Mouse (Mus musculus) liver, embryonic 16.5 days (tissue): ENCODE results near the gene Irgm1. TPM values are rescaled to one million over a fixed set of nuclear protein-coding genes. Genes with fewer than 3 reads are reported as not detected.

Source experiments
- ATAC-seq: fragments of 200-750 bp; cut with Nextera tagmentation; 2 replicates; pipeline ENCODE4 v1.8.0; 2017; ENCODE audit warnings: low read depth, mild to moderate bottlenecking, moderate number of reproducible peaks, moderate library complexity
- H3K27ac ChIP-seq: fragments of 300-500 bp; sonication (generic); 2 replicates; pipeline ENCODE4 v1.5.1; 2014; ENCODE audit warnings: mild to moderate bottlenecking, low read length
- H3K27me3 ChIP-seq: fragments of 300-500 bp; sonication (generic); 2 replicates; pipeline ENCODE4 v1.6.1; 2014; ENCODE audit warnings: low read depth, low read length, mixed read lengths; ENCODE audit not compliant: control insufficient read depth, insufficient read depth
- H3K36me3 ChIP-seq: fragments of 300-500 bp; sonication (generic); 2 replicates; pipeline ENCODE4 v1.6.1; 2014; ENCODE audit warnings: mild to moderate bottlenecking; ENCODE audit not compliant: control insufficient read depth, insufficient read depth
- H3K4me1 ChIP-seq: fragments of 300-500 bp; sonication (generic); 2 replicates; pipeline ENCODE4 v1.6.1; 2014; ENCODE audit warnings: low read depth, low read length, mixed read lengths; ENCODE audit not compliant: control insufficient read depth
- H3K4me2 ChIP-seq: fragments of 300-500 bp; sonication (generic); 2 replicates; pipeline ENCODE4 v1.6.1; 2014; ENCODE audit warnings: low read depth, low read length, mixed read lengths
- H3K4me3 ChIP-seq: fragments of 300-500 bp; sonication (generic); 2 replicates; pipeline ENCODE4 v1.5.1; 2014; ENCODE audit warnings: low read depth, mild to moderate bottlenecking, low read length
- H3K9ac ChIP-seq: fragments of 300-500 bp; sonication (generic); 2 replicates; pipeline ENCODE4 v1.6.1; 2014; ENCODE audit warnings: low read depth, low read length
- H3K9me3 ChIP-seq: fragments of 300-500 bp; sonication (generic); replicated peaks from 2 replicates; pipeline ENCODE4 v1.6.1; 2016; ENCODE audit warnings: low read length; ENCODE audit not compliant: control insufficient read depth
- WGBS: fragments of 180-500 bp; shearing (Covaris S2); extraction: QIAGEN DNeasy Blood & Tissue Kit; methylation state at CpG from one replicate; pipeline ENCODE4 v1.1.7; 2014; ENCODE audit not compliant: insufficient replicate concordance; 5-methylcytosine and 5-hydroxymethylcytosine counted together
- polyA plus RNA-seq: library from polyadenylated mRNA; unstranded; fragments of >200 nt; fragmentation: Nextera tagmentation; extraction: Ambion mirVana; gene quantifications from 2 replicates; pipeline ENCODE4 v1.2.1, GENCODE M21; 2015

Irgm1 gene
- polyA plus RNA-seq, 1 experiment from 2014 or later, result 20.6 TPM

DNA sequence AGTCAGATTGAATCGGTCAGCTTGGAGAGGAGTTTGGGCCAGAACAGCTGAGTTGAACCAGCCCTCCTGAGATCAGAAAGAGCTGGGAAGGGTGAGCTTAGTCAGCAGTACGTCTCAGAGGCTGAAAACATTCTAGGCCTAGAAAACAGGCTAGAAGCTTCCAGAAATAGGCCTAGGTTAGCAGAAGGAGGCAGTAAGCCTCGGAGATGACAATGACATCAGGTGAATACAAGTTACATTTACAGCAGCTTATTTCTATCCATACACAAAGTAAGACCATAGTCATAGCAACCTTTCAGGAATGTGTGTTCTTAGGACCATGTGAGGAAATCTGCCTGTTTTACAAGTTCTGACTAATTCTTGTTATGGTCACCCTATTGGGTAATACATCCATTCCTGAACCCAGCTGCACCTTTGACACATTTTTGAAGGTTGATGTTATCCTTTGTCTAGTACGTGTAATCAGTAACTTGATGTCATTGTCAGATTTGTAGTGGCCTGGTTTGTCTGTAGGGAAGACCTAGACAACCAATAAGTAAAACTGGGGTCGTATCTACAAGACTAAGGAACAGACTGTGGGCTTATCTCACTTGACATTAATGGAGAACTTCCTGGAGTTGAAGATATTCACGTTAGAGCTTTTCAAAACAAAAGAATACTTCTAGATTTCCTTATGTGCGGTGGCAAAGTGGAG, 51.7 kb downstream of the Irgm1 start:
- H3K9me3 ChIP-seq, result no peaks in the 10 kb centered on the region
- H3K9ac ChIP-seq, result no peak overlapping the region
- no peak overlapping the region for H3K27ac ChIP-seq
- H3K27me3 ChIP-seq, result peaks cover 10% of the 10 kb centered on the region
- no peak overlapping the region for H3K4me2 ChIP-seq
- no peaks in the 10 kb centered on the region for H3K36me3 ChIP-seq
- H3K4me1 ChIP-seq, result peaks cover 24% of the 10 kb centered on the region
- no peak overlapping the region for H3K4me3 ChIP-seq
- no peak for ATAC-seq
- WGBS, result 40% methylated on average over 7 of the region's 7 CpGs

GRCm38 (mm10) chr11:48818346-48818745, 53.1 kb downstream of the Irgm1 start:
- H3K9ac ChIP-seq, result peak overlapping the region; percentile 93
- no peaks in the 10 kb centered on the region for H3K36me3 ChIP-seq
- no peak for ATAC-seq
- no peaks in the 10 kb centered on the region for H3K9me3 ChIP-seq
- peak overlapping the region; percentile 90 for H3K4me3 ChIP-seq
- peak overlapping the region; percentile 99 for H3K27ac ChIP-seq
- no peaks in the 10 kb centered on the region for H3K27me3 ChIP-seq
- WGBS, result under 1% methylated on average over 16 of the region's 16 CpGs
- H3K4me1 ChIP-seq, result peaks cover 23% of the 10 kb centered on the region
- peak overlapping the region; percentile 90 for H3K4me2 ChIP-seq

DNA sequence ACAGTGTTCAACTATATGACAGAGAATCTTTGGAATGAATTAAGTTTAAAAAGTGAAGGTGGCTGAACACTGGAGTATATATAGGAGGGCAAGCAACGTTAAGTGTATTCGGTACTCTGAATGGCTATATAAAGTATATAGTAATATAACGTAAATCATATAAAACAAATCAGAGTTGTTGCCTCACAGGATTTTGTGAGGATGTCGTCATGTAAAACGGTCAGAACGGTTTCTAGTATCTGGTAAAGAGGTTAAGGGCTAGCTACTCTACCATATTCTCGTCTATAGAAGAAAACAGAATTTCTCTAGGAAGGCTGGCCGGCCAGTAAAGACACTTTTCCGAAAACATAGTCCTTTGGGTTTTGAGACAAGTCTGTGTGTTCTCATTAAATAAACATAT, 53.7 kb downstream of the Irgm1 start:
- H3K9me3 ChIP-seq, result no peaks in the 10 kb centered on the region
- H3K9ac ChIP-seq, result peak overlapping the region; percentile 93
- no peak for ATAC-seq
- peaks cover 23% of the 10 kb centered on the region for H3K4me1 ChIP-seq
- peak overlapping the region; percentile 90 for H3K4me2 ChIP-seq
- no peaks in the 10 kb centered on the region for H3K36me3 ChIP-seq
- peak overlapping the region; percentile 90 for H3K4me3 ChIP-seq
- no peaks in the 10 kb centered on the region for H3K27me3 ChIP-seq
- peak overlapping the region; percentile 99 for H3K27ac ChIP-seq
- WGBS, result 5% methylated on average over 9 of the region's 9 CpGs

DNA sequence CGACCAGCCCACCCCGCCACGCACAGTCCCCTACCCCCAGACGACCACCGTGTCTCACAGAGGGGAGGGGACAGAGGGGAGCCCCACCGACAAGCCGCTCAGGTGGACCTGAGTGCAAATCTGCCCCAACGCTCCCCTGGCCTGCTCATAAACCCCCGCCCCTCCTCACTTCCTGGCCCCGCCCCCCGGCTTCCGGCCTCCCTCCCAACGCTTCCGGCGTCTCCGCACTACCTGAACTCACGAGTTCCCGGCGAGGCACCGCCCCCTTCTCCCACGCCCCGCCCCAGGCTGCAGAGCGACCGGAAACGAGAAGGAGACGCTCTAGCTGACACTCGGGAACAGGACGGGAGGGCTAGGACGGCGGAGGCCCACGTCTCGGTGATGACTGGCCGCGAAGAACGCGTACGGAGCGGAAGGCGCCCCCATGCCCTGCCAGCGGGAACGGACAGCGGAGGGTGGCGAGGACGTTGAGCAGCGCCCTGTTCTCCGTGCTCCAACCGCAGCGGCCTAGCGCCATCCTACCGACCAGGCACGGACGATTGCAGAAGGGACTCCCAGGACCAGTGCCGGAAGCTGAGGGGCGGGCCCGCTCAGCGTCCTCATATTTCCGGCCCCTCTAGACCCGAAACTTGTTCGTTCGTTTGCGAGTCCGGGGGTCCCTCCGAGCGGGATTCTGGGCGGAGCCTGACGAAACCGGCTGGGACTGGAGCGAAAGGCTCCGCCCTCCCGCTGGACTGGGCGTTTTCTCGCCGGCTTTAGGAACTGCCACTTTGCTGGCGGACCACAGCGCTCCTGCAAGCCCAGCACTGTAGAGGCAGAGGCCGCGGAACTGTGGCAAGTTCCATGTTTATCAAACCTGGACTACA, 54.5 kb downstream of the Irgm1 start, which contains the start of gene Trim41:
Gene Trim41, minus strand, starts transcription at position 554 of the 866 bp plus-strand sequence.
- peak; percentile 94 for ATAC-seq
- H3K9ac ChIP-seq, result peak within 1 kb of the TSS; percentile 93
- peak within 1 kb of the TSS; percentile 90 for H3K4me3 ChIP-seq
- peaks cover 23% of the 10 kb centered on the region for H3K4me1 ChIP-seq
- under 1% methylated on average over 74 of the region's 77 CpGs for WGBS
- no peaks in the 10 kb centered on the region for H3K9me3 ChIP-seq
- H3K27ac ChIP-seq, result peak within 1 kb of the TSS; percentile 99
- H3K27me3 ChIP-seq, result no peaks in the 10 kb centered on the region
- peak within 1 kb of the TSS; percentile 92 for H3K4me2 ChIP-seq
- H3K36me3 ChIP-seq, result peaks cover 5% of the 10 kb centered on the region

- Histone ChIP-seq H3K9ac (peak overlapping the region; percentile 81), H3K9me3 (no peaks in the 10 kb centered on the region), H3K4me3 (peak overlapping the region; percentile 90), H3K4me1 (peaks cover 23% of the 10 kb centered on the region), H3K27me3 (no peaks in the 10 kb centered on the region), H3K4me2 (peak overlapping the region; percentile 92), H3K27ac (peak overlapping the region; percentile 72), H3K36me3 (peaks cover 8% of the 10 kb centered on the region)
- ATAC-seq, result no peak
- WGBS, result 0% methylated on average over 23 of the region's 23 CpGs
These were observed 55.2 kb downstream of the Irgm1 start for GRCm38 (mm10) chr11:48816281-48816781.

- Histone ChIP-seq H3K27ac (no peak overlapping the region), H3K27me3 (no peaks in the 10 kb centered on the region), H3K36me3 (peaks cover 8% of the 10 kb centered on the region), H3K9me3 (no peaks in the 10 kb centered on the region), H3K9ac (peak overlapping the region; percentile 81; the same call in 1 of the 2 replicates), H3K4me3 (peak overlapping the region; percentile 90), H3K4me2 (peak overlapping the region; percentile 92), H3K4me1 (peaks cover 23% of the 10 kb centered on the region)
- WGBS, result 54% methylated on average over 16 of the region's 16 CpGs
- ATAC-seq, result no peak
These were observed 55.6 kb downstream of the Irgm1 start for GRCm38 (mm10) chr11:48815851-48816250.

GRCm38 (mm10) chr11:48813782-48814181, 57.7 kb downstream of the Irgm1 start:
- H3K4me2 ChIP-seq, result no peak overlapping the region
- no peak for ATAC-seq
- peaks cover 20% of the 10 kb centered on the region for H3K36me3 ChIP-seq
- no peaks in the 10 kb centered on the region for H3K27me3 ChIP-seq
- no peak overlapping the region for H3K27ac ChIP-seq
- no peak overlapping the region for H3K4me3 ChIP-seq
- H3K9me3 ChIP-seq, result no peaks in the 10 kb centered on the region
- H3K4me1 ChIP-seq, result peaks cover 23% of the 10 kb centered on the region
- H3K9ac ChIP-seq, result no peak overlapping the region
